ENCODE assay signal across 10 mouse cellular contexts in genomic region chr10:46826639-46827038, GRCm38 (mm10).
A peak's percentile ranks its signal among the peaks of the same experiment; 100 is the strongest.
DNase-seq lines count a peak whose midpoint lies in the region.
"Had no signal": no experiment of that assay in that cellular context is flagged by ENCODE, and none has a peak within 500 bp of the region (broad histone marks: within the 10 kb centered on the region; RNA-seq: fewer than 3 reads in every experiment).

No protein-coding gene starts in this region.

- DNase-seq in right cerebral cortex, adult 2 months (ENCODE audit: low spot score in 2 of 2) = peak; percentile 15 to 28
- no peak for DNase-seq in right cerebral cortex, postnatal 4 days
- peak; percentile 6 to 9 for DNase-seq in frontal cortex, postnatal 14 days (ENCODE audit: low spot score in 2 of 2)
- peak; percentile 13 to 90 for DNase-seq in layer of hippocampus, postnatal 14 days (ENCODE audit: low spot score in 2 of 2)
- peak; percentile 8 for DNase-seq in retina, postnatal 7 days (ENCODE audit: low read depth, low spot score)
- no peak for DNase-seq in adipocyte (ENCODE audit: low spot score)
- DNase-seq in adrenal gland, adult 2 months = no peak
- no peak for DNase-seq in embryo, embryonic 11 days
- DNase-seq: kidney, adult 11 months; thymus, postnatal 36 days had no signal

Comparison
In these comparisons a context has a peak if more than half of its experiments do, and no peak if none do; other contexts are left out.
1. DNase-seq: peak in right cerebral cortex, adult 2 months (2 of 2), frontal cortex, postnatal 14 days (2 of 2), layer of hippocampus, postnatal 14 days (2 of 2) and retina, postnatal 7 days (single experiment); none in right cerebral cortex, postnatal 4 days (single experiment), adipocyte (single experiment), adrenal gland, adult 2 months (single experiment) and embryo, embryonic 11 days (single experiment).